Mouse (Mus musculus) heart, embryonic 11.5 days (tissue): ENCODE results near the gene Mpg. TPM values are rescaled to one million over a fixed set of nuclear protein-coding genes. Genes with fewer than 3 reads are reported as not detected.
A peak's percentile ranks its signal among the peaks of the same experiment; 100 is the strongest.

Experiments used
- ATAC-seq: fragments of 200-750 bp; cut with Nextera tagmentation; replicated peaks from 2 replicates; pipeline ENCODE4 v1.8.0; 2017; ENCODE audit warnings: moderate library complexity; ENCODE audit not compliant: insufficient number of reproducible peaks, low FRiP score, low TSS enrichment
- H3K27ac ChIP-seq: fragments of 300-500 bp; sonication (generic); 2 replicates; pipeline ENCODE4 v1.5.1; 2014; ENCODE audit warnings: mild to moderate bottlenecking, low read depth, low read length
- H3K27me3 ChIP-seq: fragments of 300-500 bp; sonication (generic); 2 replicates; pipeline ENCODE4 v1.6.1; 2014; ENCODE audit warnings: mild to moderate bottlenecking, low read length, mixed read lengths; ENCODE audit not compliant: control insufficient read depth, insufficient read depth
- H3K36me3 ChIP-seq: fragments of 300-500 bp; sonication (generic); 2 replicates; pipeline ENCODE4 v1.6.1; 2014; ENCODE audit warnings: mild to moderate bottlenecking, low read length, moderate library complexity, mixed read lengths; ENCODE audit not compliant: control insufficient read depth, insufficient read depth
- H3K4me1 ChIP-seq: fragments of 300-500 bp; sonication (generic); 2 replicates; pipeline ENCODE4 v1.6.1; 2014; ENCODE audit warnings: low read length; ENCODE audit not compliant: control insufficient read depth, insufficient read depth
- H3K4me2 ChIP-seq: fragments of 300-500 bp; sonication (generic); 2 replicates; pipeline ENCODE4 v1.6.1; 2014; ENCODE audit warnings: mild to moderate bottlenecking, moderate library complexity
- H3K4me3 ChIP-seq: fragments of 300-500 bp; sonication (generic); 2 replicates; pipeline ENCODE4 v1.5.1; 2014; ENCODE audit warnings: low read depth, low read length
- H3K9ac ChIP-seq: fragments of 300-500 bp; sonication (generic); 2 replicates; pipeline ENCODE4 v1.6.1; 2014; ENCODE audit warnings: mild to moderate bottlenecking, low read depth, low read length, moderate library complexity
- H3K9me3 ChIP-seq: fragments of 300-500 bp; sonication (generic); replicated peaks from 2 replicates; pipeline ENCODE4 v1.6.1; 2016; ENCODE audit warnings: low read length; ENCODE audit not compliant: control insufficient read depth
- WGBS: fragments of 180-500 bp; shearing (Covaris S2); extraction: QIAGEN DNeasy Blood & Tissue Kit; methylation state at CpG from one replicate; pipeline ENCODE4 v1.1.7; 2014; ENCODE audit not compliant: insufficient replicate concordance; 5-methylcytosine and 5-hydroxymethylcytosine counted together
- polyA plus RNA-seq: library from polyadenylated mRNA; unstranded; fragments of >200 nt; fragmentation: Nextera tagmentation; extraction: Ambion mirVana; gene quantifications from 2 replicates; pipeline ENCODE4 v1.2.1, GENCODE M21; 2014

The Mpg gene
- polyA plus RNA-seq, 1 experiment from 2014 or later: 22.5 TPM

DNA sequence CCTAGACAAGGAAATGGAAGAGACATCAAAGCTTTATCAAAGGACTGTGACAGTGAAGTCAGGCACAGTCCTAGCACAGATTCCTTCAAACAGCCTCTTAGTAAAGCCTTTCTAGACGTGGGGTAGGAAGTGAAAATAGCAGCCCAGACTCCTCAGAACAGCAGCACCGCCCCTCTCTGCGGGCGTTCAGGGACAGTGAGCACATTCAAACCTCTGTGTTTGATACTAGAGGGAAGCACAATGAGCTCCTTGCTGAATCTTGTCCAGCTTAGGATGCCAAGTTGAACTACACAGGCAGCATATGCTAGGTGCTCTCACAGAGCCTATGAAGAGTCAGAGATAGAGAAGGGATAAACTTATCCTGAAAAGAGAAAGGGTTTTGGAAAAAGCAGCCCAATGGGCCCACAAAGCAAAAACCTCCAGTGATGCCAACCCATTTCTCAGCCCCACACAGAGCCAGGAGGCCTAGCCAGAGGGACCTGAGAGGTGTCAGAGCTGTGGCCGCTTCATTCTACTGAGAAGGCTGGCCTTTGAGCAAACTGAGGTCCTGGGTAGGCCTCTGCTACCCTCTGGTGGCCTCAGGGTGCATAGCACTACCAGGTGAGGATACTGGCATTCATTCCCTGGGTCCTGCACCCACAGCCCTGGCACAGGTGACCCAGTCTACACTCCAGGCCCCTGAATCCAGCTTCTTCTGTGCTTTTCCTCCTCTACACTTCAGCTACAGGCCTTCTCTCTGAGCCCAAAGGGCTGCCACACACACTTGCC lies 12.0 kb downstream of the Mpg start:
- 67% methylated on average over 5 of the region's 5 CpGs for WGBS
- Histone ChIP-seq H3K9me3 (no peaks in the 10 kb centered on the region), H3K9ac (no peak overlapping the region), H3K27ac (no peak overlapping the region), H3K4me1 (peaks cover 9% of the 10 kb centered on the region; the same call in 1 of the 2 replicates), H3K4me3 (no peak overlapping the region), H3K36me3 (peaks cover 14% of the 10 kb centered on the region), H3K27me3 (no peaks in the 10 kb centered on the region), H3K4me2 (no peak overlapping the region)
- 0 out of 2 replicates have a peak, but pooled peaks have one; percentile 40 for ATAC-seq

DNA sequence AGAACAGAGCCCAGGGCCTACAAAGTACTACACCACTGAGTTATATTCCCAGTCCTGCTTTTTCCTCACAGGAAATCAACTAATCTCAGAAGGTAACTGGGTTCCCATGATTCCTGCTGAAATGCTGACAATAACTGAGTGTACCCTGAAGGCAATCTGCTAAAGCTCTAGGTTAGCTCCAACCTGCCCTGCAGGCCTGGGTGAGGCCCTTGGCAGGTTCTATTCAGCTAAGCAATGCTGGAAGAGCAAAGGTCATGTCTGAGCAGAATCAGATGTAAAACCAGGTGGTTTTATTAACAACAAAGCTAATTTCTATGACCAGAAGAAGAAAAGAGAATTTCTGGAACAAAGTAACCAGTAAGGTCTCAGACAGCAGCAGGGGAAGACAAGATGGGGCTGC lies 15.1 kb downstream of the Mpg start:
- Histone ChIP-seq H3K27ac (no peak overlapping the region), H3K4me2 (no peak overlapping the region), H3K9ac (no peak overlapping the region), H3K9me3 (no peaks in the 10 kb centered on the region), H3K27me3 (no peaks in the 10 kb centered on the region), H3K4me3 (no peak overlapping the region), H3K4me1 (peaks cover 10% of the 10 kb centered on the region), H3K36me3 (peaks cover 13% of the 10 kb centered on the region)
- ATAC-seq: no peak

DNA sequence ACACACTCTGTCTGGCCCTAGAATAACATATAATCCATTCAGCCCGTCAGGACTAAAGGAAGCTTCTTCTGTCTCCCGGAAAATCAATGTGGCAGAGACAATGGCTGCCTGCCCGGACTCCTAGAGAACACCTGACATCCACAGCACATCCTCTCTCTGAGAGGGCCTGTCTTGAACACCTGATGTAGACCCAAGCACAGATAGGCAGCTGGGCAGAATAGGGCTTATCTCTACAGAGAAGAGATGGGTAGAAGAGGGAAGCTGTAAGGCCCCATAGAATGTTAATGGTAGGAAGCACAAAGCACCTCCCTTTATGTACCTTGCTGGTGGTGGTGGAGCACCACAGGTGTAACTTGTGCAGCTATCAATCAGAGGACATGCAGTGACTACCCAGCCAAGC lies 15.9 kb downstream of the Mpg start:
- 84% methylated on average over 3 of the region's 3 CpGs for WGBS
- no peak overlapping the region for H3K4me3 ChIP-seq
- no peak overlapping the region for H3K4me2 ChIP-seq
- peaks cover 11% of the 10 kb centered on the region for H3K36me3 ChIP-seq
- peak overlapping the region; percentile 93; the same call in 1 of the 2 replicates for H3K27ac ChIP-seq
- H3K9ac ChIP-seq: no peak overlapping the region
- H3K9me3 ChIP-seq: no peaks in the 10 kb centered on the region
- no peaks in the 10 kb centered on the region for H3K27me3 ChIP-seq
- ATAC-seq: no peak
- peaks cover 10% of the 10 kb centered on the region for H3K4me1 ChIP-seq

DNA sequence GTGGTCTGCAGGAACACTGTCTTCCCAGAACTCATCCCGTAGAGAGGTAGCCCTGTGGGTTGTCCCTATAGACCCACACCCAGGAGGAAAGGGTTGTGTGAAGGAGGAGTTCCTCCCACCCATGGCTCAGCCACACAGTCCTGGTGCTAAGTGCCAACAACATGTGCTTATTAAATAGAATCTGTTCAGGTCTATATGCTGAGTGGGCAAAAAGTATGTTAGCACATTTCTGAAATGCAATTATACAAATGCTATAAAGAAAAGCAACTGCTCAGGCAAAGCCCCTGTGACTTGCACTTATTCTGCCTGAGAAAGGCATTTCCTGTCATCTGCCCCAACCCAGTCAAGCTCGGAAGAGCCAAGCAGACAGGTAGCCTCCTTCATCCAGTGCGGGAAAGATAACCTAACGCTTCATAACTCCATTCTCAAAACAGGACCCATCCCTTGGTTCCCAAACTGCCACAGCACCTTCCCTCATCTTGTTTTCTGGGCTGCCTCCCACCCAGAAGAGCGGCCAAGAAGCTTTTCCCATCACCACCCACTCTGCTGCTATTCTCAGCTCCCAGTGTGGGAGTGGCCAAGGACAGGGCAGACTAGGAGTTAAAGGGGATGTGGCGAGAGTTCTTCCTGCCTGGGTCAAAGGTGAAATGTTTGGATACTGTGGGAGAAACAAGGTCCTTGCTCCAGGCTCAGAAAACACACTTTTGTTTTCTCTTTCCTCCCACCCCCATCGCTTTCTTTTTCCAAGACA lies 17.1 kb downstream of the Mpg start:
- Histone ChIP-seq H3K4me3 (no peak overlapping the region), H3K4me1 (peaks cover 10% of the 10 kb centered on the region), H3K27me3 (no peaks in the 10 kb centered on the region), H3K9ac (peak overlapping the region; percentile 36; the same call in 1 of the 2 replicates), H3K4me2 (no peak overlapping the region), H3K36me3 (peaks cover 13% of the 10 kb centered on the region), H3K9me3 (no peaks in the 10 kb centered on the region), H3K27ac (peak overlapping the region; percentile 93)
- 59% methylated on average over 7 of the region's 7 CpGs for WGBS
- no peak for ATAC-seq

DNA sequence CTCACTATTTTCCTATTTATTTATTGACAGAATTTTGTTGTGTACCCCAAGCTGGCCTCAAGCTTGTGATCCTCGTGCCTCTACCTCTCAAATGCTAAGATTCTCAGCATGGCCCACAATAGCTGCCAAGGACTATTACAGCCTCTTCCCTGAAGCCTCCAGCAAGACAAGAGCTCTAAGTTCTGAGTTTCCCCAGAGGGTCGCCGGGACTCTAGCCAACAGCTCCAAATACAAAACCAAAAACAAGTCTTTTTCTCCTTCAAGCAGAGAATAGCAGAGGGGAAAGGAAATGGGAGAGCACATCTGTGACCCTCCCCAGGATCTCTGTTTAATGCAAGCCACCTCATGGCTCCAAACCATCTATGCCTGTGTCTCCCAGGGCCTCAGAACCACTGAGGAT lies 17.8 kb downstream of the Mpg start:
- H3K4me1 ChIP-seq: peaks cover 10% of the 10 kb centered on the region
- H3K36me3 ChIP-seq: peaks cover 13% of the 10 kb centered on the region
- 72% methylated on average over 3 of the region's 3 CpGs for WGBS
- no peak overlapping the region for H3K4me2 ChIP-seq
- no peak overlapping the region for H3K9ac ChIP-seq
- no peaks in the 10 kb centered on the region for H3K27me3 ChIP-seq
- no peaks in the 10 kb centered on the region for H3K9me3 ChIP-seq
- peak overlapping the region; percentile 93; the same call in 1 of the 2 replicates for H3K27ac ChIP-seq
- no peak for ATAC-seq
- H3K4me3 ChIP-seq: no peak overlapping the region

DNA sequence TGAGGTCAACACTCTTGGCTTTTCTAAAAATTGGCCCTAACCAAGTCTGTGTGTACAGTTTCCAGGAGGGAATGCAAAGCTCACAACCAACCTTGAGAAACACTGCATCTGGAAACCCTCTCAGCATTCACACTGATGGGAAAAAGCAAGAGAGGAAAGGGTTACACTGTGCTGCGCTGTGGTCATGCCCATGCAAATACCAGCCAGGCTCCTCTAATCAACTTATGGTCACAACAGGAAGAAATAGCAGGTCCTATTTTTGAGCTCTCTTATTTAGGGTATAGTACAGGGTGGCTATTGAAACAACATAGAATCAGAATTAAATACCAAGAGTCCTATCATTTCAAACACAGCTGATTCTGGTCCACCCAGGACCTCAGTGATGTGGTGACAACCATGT lies 18.3 kb downstream of the Mpg start:
- 88% methylated on average over 1 of the region's 1 CpGs for WGBS

DNA sequence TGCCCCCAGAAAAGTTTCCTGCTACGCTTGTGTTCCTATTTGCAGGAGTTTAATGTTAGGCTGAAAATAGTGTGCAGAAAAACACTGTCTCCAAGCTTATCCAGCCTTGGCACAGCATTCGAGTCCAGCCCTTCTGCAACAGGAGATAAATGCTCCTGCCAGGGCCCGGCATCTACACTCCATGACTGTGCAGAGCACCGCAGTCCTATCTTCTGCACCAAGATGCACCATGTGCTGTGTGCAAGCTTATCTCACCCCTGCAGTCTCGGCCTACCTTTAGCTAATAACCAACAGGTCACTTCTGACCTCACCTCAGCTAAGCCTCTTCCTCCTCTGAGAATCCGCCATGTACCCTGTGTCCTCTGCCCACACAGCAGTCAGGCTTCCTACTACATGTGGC lies 19.3 kb downstream of the Mpg start:
- Histone ChIP-seq H3K4me2 (no peak overlapping the region), H3K9me3 (no peaks in the 10 kb centered on the region), H3K4me1 (peaks cover 10% of the 10 kb centered on the region), H3K36me3 (peaks cover 16% of the 10 kb centered on the region), H3K27ac (peak overlapping the region; percentile 93), H3K4me3 (no peak overlapping the region), H3K27me3 (no peaks in the 10 kb centered on the region), H3K9ac (no peak overlapping the region)
- WGBS: 82% methylated on average over 6 of the region's 6 CpGs
- peak; percentile 91 for ATAC-seq

More for the DNA sequence above, 18.3 kb downstream of the Mpg start:
- peak overlapping the region; percentile 93 for H3K27ac ChIP-seq
- H3K36me3 ChIP-seq: peaks cover 15% of the 10 kb centered on the region
- H3K9ac ChIP-seq: peak overlapping the region; percentile 56; the same call in 1 of the 2 replicates
- no peak overlapping the region for H3K4me2 ChIP-seq
- peaks cover 10% of the 10 kb centered on the region for H3K4me1 ChIP-seq
- H3K9me3 ChIP-seq: no peaks in the 10 kb centered on the region
- H3K4me3 ChIP-seq: no peak overlapping the region
- H3K27me3 ChIP-seq: no peaks in the 10 kb centered on the region
- ATAC-seq: no peak

DNA sequence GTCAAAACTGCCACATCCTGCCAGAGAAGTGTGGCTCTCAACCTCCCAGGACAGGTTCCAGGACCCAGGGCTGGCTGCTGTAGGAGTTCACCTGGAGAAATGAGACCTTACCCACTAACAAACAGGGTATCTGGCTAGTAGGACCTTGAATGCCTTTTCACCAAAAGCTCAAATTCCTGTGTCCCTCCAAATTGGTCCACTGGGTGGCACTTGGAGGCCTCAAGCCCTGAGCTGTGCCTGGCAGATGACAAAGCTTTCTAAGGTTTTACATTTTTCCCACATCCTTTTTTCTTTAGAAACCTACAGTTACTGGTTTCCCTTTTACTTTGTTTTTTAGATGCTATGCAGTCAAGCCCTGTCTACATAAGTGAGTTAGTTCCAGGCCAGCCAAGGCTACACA lies 20.8 kb downstream of the Mpg start:
- peaks cover 14% of the 10 kb centered on the region; the same call in 1 of the 2 replicates for H3K36me3 ChIP-seq
- no peaks in the 10 kb centered on the region for H3K9me3 ChIP-seq
- peaks cover 10% of the 10 kb centered on the region for H3K4me1 ChIP-seq
- H3K4me3 ChIP-seq: no peak overlapping the region
- H3K4me2 ChIP-seq: no peak overlapping the region
- H3K27ac ChIP-seq: peak overlapping the region; percentile 62
- H3K27me3 ChIP-seq: no peaks in the 10 kb centered on the region
- H3K9ac ChIP-seq: no peak overlapping the region
- no peak for ATAC-seq
